Mouse (Mus musculus): ENCODE measurements around the gene Ubp1.

The Ubp1 gene

GRCm38 (mm10) chr9:113930534-113931374 is at the start of gene Ubp1:
Gene Ubp1, plus strand, starts transcription at chr9:113930934.
- WGBS: under 1% methylated on average over 67 of the region's 86 CpGs

GRCm38 (mm10) chr9:113894903-113895302 is 35.8 kb upstream of the Ubp1 start:
- 91% methylated on average over 3 of the region's 3 CpGs for WGBS

- 34% methylated on average over 4 of the region's 4 CpGs for WGBS
Observed at GRCm38 (mm10) chr9:113903136-113903535, 27.6 kb upstream of the Ubp1 start.

- WGBS: 97% methylated on average over 6 of the region's 6 CpGs
Observed at GRCm38 (mm10) chr9:113904315-113904714, 26.4 kb upstream of the Ubp1 start.

- 90% methylated on average over 5 of the region's 5 CpGs for WGBS
Observed at GRCm38 (mm10) chr9:113915789-113916188, 14.9 kb upstream of the Ubp1 start.

- WGBS: 91% methylated on average over 5 of the region's 5 CpGs
Observed at GRCm38 (mm10) chr9:113922677-113923076, 8.1 kb upstream of the Ubp1 start.

- 95% methylated on average over 5 of the region's 5 CpGs for WGBS
Observed at GRCm38 (mm10) chr9:113924883-113925282, 5.9 kb upstream of the Ubp1 start.

GRCm38 (mm10) chr9:113928591-113928990 is 2.1 kb upstream of the Ubp1 start:
- WGBS: 80% methylated on average over 4 of the region's 4 CpGs

GRCm38 (mm10) chr9:113929676-113930075 is 1.1 kb upstream of the Ubp1 start:
- 91% methylated on average over 1 of the region's 1 CpGs for WGBS

GRCm38 (mm10) chr9:113931375-113932099 is 803 bp downstream of the Ubp1 start:
- WGBS: under 1% methylated on average over 83 of the region's 91 CpGs

GRCm38 (mm10) chr9:113932100-113932470 is 1.4 kb downstream of the Ubp1 start:
- WGBS: 2% methylated on average over 8 of the region's 8 CpGs

- 20% methylated on average over 11 of the region's 11 CpGs for WGBS
Observed at GRCm38 (mm10) chr9:113932501-113932900, 1.8 kb downstream of the Ubp1 start.

GRCm38 (mm10) chr9:113935638-113936037 is 4.9 kb downstream of the Ubp1 start:
- WGBS: 33% methylated on average over 5 of the region's 5 CpGs

GRCm38 (mm10) chr9:113939063-113939850 is 8.5 kb downstream of the Ubp1 start:
- 29% methylated on average over 9 of the region's 9 CpGs for WGBS

- WGBS: 90% methylated on average over 3 of the region's 3 CpGs
Observed at GRCm38 (mm10) chr9:113941103-113941805, 10.5 kb downstream of the Ubp1 start.

- 90% methylated on average over 1 of the region's 1 CpGs for WGBS
Observed at GRCm38 (mm10) chr9:113943372-113943771, 12.6 kb downstream of the Ubp1 start.

GRCm38 (mm10) chr9:113947216-113947615 is 16.5 kb downstream of the Ubp1 start:
- 87% methylated on average over 1 of the region's 1 CpGs for WGBS

GRCm38 (mm10) chr9:113957777-113958176 is 27.0 kb downstream of the Ubp1 start:
- 92% methylated on average over 4 of the region's 4 CpGs for WGBS

GRCm38 (mm10) chr9:113964415-113964814 is 33.7 kb downstream of the Ubp1 start:
- 80% methylated on average over 8 of the region's 8 CpGs for WGBS

GRCm38 (mm10) chr9:113966838-113967237 is 36.1 kb downstream of the Ubp1 start:
- 89% methylated on average over 4 of the region's 4 CpGs for WGBS

GRCm38 (mm10) chr9:113968967-113969366 is 38.2 kb downstream of the Ubp1 start:
- WGBS: 91% methylated on average over 7 of the region's 7 CpGs
